In the genomic region with DNA sequence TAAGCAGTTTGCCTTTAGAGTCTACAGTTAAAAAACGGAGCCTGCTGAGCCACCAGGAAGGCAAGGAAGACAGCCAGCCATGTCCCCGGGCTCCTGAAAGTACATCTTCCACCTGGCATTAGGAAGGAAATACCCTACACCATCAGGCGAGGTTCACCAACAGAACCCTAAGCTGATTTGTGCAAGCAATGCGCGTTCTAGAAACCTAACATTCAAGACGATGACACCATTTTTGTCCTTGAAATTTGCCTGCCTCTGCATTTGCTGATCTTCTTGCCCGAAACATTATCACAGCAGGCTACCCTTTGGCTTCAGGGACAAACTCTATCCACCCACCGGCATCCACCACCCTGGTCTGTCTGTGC, we compare ENCODE assay signal across 8 mouse cellular contexts. TPM values are rescaled to one million over a fixed set of nuclear protein-coding genes. Genes with fewer than 3 reads are reported as not detected.
DNase-seq lines count a peak whose midpoint lies in the region; ATAC-seq lines count a peak whose summit lies in the region.

No protein-coding gene starts in this region.

- H3K27me3 ChIP-seq in lung, embryonic 15.5 days = no peaks in the 10 kb centered on the region
- no peaks in the 10 kb centered on the region for H3K27me3 ChIP-seq in hindbrain, embryonic 12.5 days
- H3K27me3 ChIP-seq in neural tube, embryonic 13.5 days = no peaks in the 10 kb centered on the region

- ATAC-seq in lung, embryonic 15.5 days (ENCODE audit: borderline replicate concordance, extremely low read depth, low FRiP score, low TSS enrichment) = no peak
- ATAC-seq in hindbrain, embryonic 12.5 days (ENCODE audit: low FRiP score) = no peak
- no peak for ATAC-seq in neural tube, embryonic 13.5 days (ENCODE audit: low read depth)
- ATAC-seq in cerebellum, adult (ENCODE audit: insufficient number of reproducible peaks, low FRiP score, low TSS enrichment) = no peak

- H3K9ac ChIP-seq in lung, embryonic 15.5 days = no peak overlapping the region
- H3K9ac ChIP-seq in hindbrain, embryonic 12.5 days = no peak overlapping the region
- peak overlapping the region; percentile 88; the same call in 1 of the 2 replicates for H3K9ac ChIP-seq in neural tube, embryonic 13.5 days

- H3K4me1 ChIP-seq in lung, embryonic 15.5 days = peaks cover 64% of the 10 kb centered on the region
- H3K4me1 ChIP-seq in hindbrain, embryonic 12.5 days = peaks cover 51% of the 10 kb centered on the region
- H3K4me1 ChIP-seq in neural tube, embryonic 13.5 days (replicated peaks) = peaks cover 71% of the 10 kb centered on the region

- peak overlapping the region; percentile 73 for H3K4me2 ChIP-seq in lung, embryonic 15.5 days
- peak overlapping the region; percentile 22; the same call in 1 of the 2 replicates for H3K4me2 ChIP-seq in hindbrain, embryonic 12.5 days (replicated peaks)
- peak overlapping the region; percentile 82 for H3K4me2 ChIP-seq in neural tube, embryonic 13.5 days

- peaks cover 9% of the 10 kb centered on the region for H3K36me3 ChIP-seq in lung, embryonic 15.5 days
- peaks cover 8% of the 10 kb centered on the region for H3K36me3 ChIP-seq in hindbrain, embryonic 12.5 days
- peaks cover 7% of the 10 kb centered on the region for H3K36me3 ChIP-seq in neural tube, embryonic 13.5 days

- peak overlapping the region; percentile 11; the same call in 1 of the 2 replicates for H3K4me3 ChIP-seq in lung, embryonic 15.5 days
- no peak overlapping the region for H3K4me3 ChIP-seq in hindbrain, embryonic 12.5 days
- H3K4me3 ChIP-seq in neural tube, embryonic 13.5 days = no peak overlapping the region

- WGBS in lung, embryonic 15.5 days = 45% methylated on average over 8 of the region's 8 CpGs
- 72% methylated on average over 8 of the region's 8 CpGs for WGBS in hindbrain, embryonic 12.5 days
- 72% methylated on average over 8 of the region's 8 CpGs for WGBS in neural tube, embryonic 13.5 days

- no peaks in the 10 kb centered on the region for H3K9me3 ChIP-seq in lung, embryonic 15.5 days
- H3K9me3 ChIP-seq in hindbrain, embryonic 12.5 days (replicated peaks) = no peaks in the 10 kb centered on the region
- H3K9me3 ChIP-seq in neural tube, embryonic 13.5 days = no peaks in the 10 kb centered on the region

- H3K27ac ChIP-seq in lung, embryonic 15.5 days = peak overlapping the region; percentile 100
- 0 out of 2 replicates have a peak overlapping the region, but pooled peaks have one; percentile 23 for H3K27ac ChIP-seq in hindbrain, embryonic 12.5 days
- peak overlapping the region; percentile 97 for H3K27ac ChIP-seq in neural tube, embryonic 13.5 days (replicated peaks)

- peak; percentile 54 for DNase-seq in cerebellum, adult 9-10 months
- no peak for DNase-seq in cerebellum, adult 11-12 months
- no peak for DNase-seq in lung, postnatal 10 days
- DNase-seq in frontal cortex, postnatal 14 days (ENCODE audit: low spot score in 2 of 2) = no peak

RNA-seq across cellular contexts. Expression of a gene that starts 1.9 kb away (rescaled TPM):
- polyA plus RNA-seq in lung, embryonic 15.5 days (2015; fragmentation: Nextera tagmentation; extraction: Ambion mirVana) = 18.4 and 20.2 TPM in 2 replicates
- 16.6 and 18.6 TPM in 2 replicates for polyA plus RNA-seq in hindbrain, embryonic 12.5 days (2016; fragmentation: Nextera tagmentation; extraction: Ambion mirVana)
- 12.3 and 14.2 TPM in 2 replicates for polyA plus RNA-seq in neural tube, embryonic 13.5 days (2015; fragmentation: Nextera tagmentation; extraction: Ambion mirVana)

RNA-seq across cellular contexts. Expression of a gene that starts 24.4 kb away (rescaled TPM):
- 6.2 and 7.7 TPM in 2 replicates for polyA plus RNA-seq in lung, embryonic 15.5 days (2015; fragmentation: Nextera tagmentation; extraction: Ambion mirVana)
- polyA plus RNA-seq in hindbrain, embryonic 12.5 days (2016; fragmentation: Nextera tagmentation; extraction: Ambion mirVana) = 4.1 and 6.4 TPM in 2 replicates
- polyA plus RNA-seq in neural tube, embryonic 13.5 days (2015; fragmentation: Nextera tagmentation; extraction: Ambion mirVana) = 2.8 and 4.3 TPM in 2 replicates

Comparison
In these comparisons a context has a peak if more than half of its experiments do, and no peak if none do; other contexts are left out.
1. H3K27ac ChIP-seq: peak in every context shown above with its lines; median percentile 100 in lung, embryonic 15.5 days; 97 in neural tube, embryonic 13.5 days; 23 in hindbrain, embryonic 12.5 days.
2. H3K4me2 ChIP-seq: peak in every context shown above with its lines; median percentile 82 in neural tube, embryonic 13.5 days; 73 in lung, embryonic 15.5 days; 22 in hindbrain, embryonic 12.5 days.